Mouse (Mus musculus) embryonic fibroblast, embryonic 13.5 days (primary cell): ENCODE measurements around the gene Gm10770. TPM values are rescaled to one million over a fixed set of nuclear protein-coding genes. Genes with fewer than 3 reads are reported as not detected.
"Not testable (repeated sequence)": the region's sequence is repeated elsewhere in the genome, so short reads cannot be mapped to it uniquely, and the experiment has no call there.

Experiments used
- H3K27ac ChIP-seq: 2 replicates; pipeline ENCODE4 v1.5.1; 2012; ENCODE audit warnings: low read length, control low read depth, inconsistent platforms; ENCODE audit not compliant: insufficient read depth
- H3K4me1 ChIP-seq: 2 replicates; pipeline ENCODE4 v1.6.1; 2011; ENCODE audit warnings: low read length; ENCODE audit not compliant: control insufficient read depth, insufficient read depth
- H3K4me3 ChIP-seq: 2 replicates; pipeline ENCODE4 v1.5.1; 2011; ENCODE audit warnings: mild to moderate bottlenecking, control low read depth, low read length; ENCODE audit not compliant: insufficient read depth
- CTCF ChIP-seq: IDR thresholded peaks from 2 replicates; pipeline ENCODE4 v1.5.1; 2011; ENCODE audit warnings: mild to moderate bottlenecking, control low read depth, low read length, moderate library complexity, borderline replicate concordance; ENCODE audit not compliant: insufficient read depth
- POLR2A ChIP-seq: IDR thresholded peaks from 2 replicates; pipeline ENCODE4 v1.6.1; 2011; ENCODE audit warnings: low read depth, mild to moderate bottlenecking, control low read depth, low read length, moderate library complexity
- polyA plus RNA-seq: library from polyadenylated mRNA; stranded (reverse); fragments of >200 nt; gene quantifications from 2 replicates; pipeline ENCODE4 v1.2.4, GENCODE M21; 2011; ENCODE audit warnings: low read depth; ENCODE audit not compliant: missing spikeins, insufficient read length

The Gm10770 gene
- not detected in 2 replicates for polyA plus RNA-seq

- H3K4me3 ChIP-seq, H3K27ac ChIP-seq, H3K4me1 ChIP-seq: not testable (repeated sequence)
Measured at GRCm38 (mm10) chr2:150179579-150179978, at the start of gene Gm10770. Gene Gm10770, minus strand, starts transcription at chr2:150179679.

- not testable (repeated sequence) for H3K27ac ChIP-seq, H3K4me3 ChIP-seq, H3K4me1 ChIP-seq
Measured at GRCm38 (mm10) chr2:150223263-150223662, 43.8 kb upstream of the Gm10770 start.

GRCm38 (mm10) chr2:150218363-150218725, 38.9 kb upstream of the Gm10770 start:
- Histone ChIP-seq H3K27ac (0 out of 2 replicates have a peak overlapping the region, but pooled peaks have one; percentile 8), H3K4me3 (peak overlapping the region; percentile 56)
- not testable (repeated sequence) for H3K4me1 ChIP-seq

GRCm38 (mm10) chr2:150217600-150218362, 38.3 kb upstream of the Gm10770 start, which contains the start of gene Zfp937:
Gene Zfp937, plus strand, starts transcription at chr2:150218073.
- not testable (repeated sequence) for H3K4me1 ChIP-seq
- peak; percentile 65 for TF ChIP-seq POLR2A
- Histone ChIP-seq H3K27ac (0 out of 2 replicates have a peak within 1 kb of the TSS, but pooled peaks have one; percentile 8), H3K4me3 (peak within 1 kb of the TSS; percentile 56)

- not testable (repeated sequence) for H3K4me3 ChIP-seq, H3K4me1 ChIP-seq, H3K27ac ChIP-seq
Measured at GRCm38 (mm10) chr2:150181570-150181999, 2.1 kb upstream of the Gm10770 start, which contains the start of gene Gm14139. Gene Gm14139, plus strand, starts transcription at chr2:150181755.

GRCm38 (mm10) chr2:150181046-150181445, 1.6 kb upstream of the Gm10770 start:
- H3K4me1 ChIP-seq, H3K27ac ChIP-seq, H3K4me3 ChIP-seq: not testable (repeated sequence)

- no peaks in the 10 kb centered on the region for H3K4me1 ChIP-seq
- H3K4me3 ChIP-seq: no peak overlapping the region
- no peak overlapping the region for H3K27ac ChIP-seq
- no peak for TF ChIP-seq POLR2A
- no peak for TF ChIP-seq CTCF
Measured at GRCm38 (mm10) chr2:150173833-150174232, 5.6 kb downstream of the Gm10770 start.

- TF ChIP-seq CTCF (no peak), POLR2A (no peak)
- Histone ChIP-seq H3K4me1 (no peaks in the 10 kb centered on the region), H3K27ac (no peak overlapping the region), H3K4me3 (no peak overlapping the region)
Measured at GRCm38 (mm10) chr2:150166703-150167102, 12.8 kb downstream of the Gm10770 start.

GRCm38 (mm10) chr2:150136435-150136897, 43.0 kb downstream of the Gm10770 start, which contains the start of gene Zfp120:
Gene Zfp120, minus strand, starts transcription at chr2:150136708.
- Histone ChIP-seq H3K4me1 (no peaks in the 10 kb centered on the region), H3K27ac (no peak within 1 kb of the TSS), H3K4me3 (peak within 1 kb of the TSS; percentile 72)
- peak; percentile 51; the same call in 1 of the 2 replicates for TF ChIP-seq POLR2A
- no peak for TF ChIP-seq CTCF

- TF ChIP-seq POLR2A: no peak
- no peak for TF ChIP-seq CTCF
- H3K4me3 ChIP-seq: no peak overlapping the region
- no peak overlapping the region for H3K27ac ChIP-seq
- no peaks in the 10 kb centered on the region for H3K4me1 ChIP-seq
Measured at GRCm38 (mm10) chr2:150132773-150133172, 46.7 kb downstream of the Gm10770 start.

- not testable (repeated sequence) for H3K4me1 ChIP-seq, H3K27ac ChIP-seq, H3K4me3 ChIP-seq
Measured at GRCm38 (mm10) chr2:150132002-150132401, 47.5 kb downstream of the Gm10770 start.

Other genes with a start within 250 kb of the Gm10770 start
- gene Zfp120, start 43.0 kb downstream of the Gm10770 start, polyA plus RNA-seq: 8.5 and 9.3 TPM in 2 replicates
- gene Gm14139, start 2.1 kb upstream of the Gm10770 start, polyA plus RNA-seq: 0.38 TPM in 1 of 2 replicates, not detected in the other
- 5.9 and 9.6 TPM in 2 replicates for gene Zfp937, start 38.4 kb upstream of the Gm10770 start, polyA plus RNA-seq
- gene Gm21994, start 75.9 kb upstream of the Gm10770 start, polyA plus RNA-seq: 2.3 and 4.3 TPM in 2 replicates
- 0.30 TPM in 1 of 2 replicates, not detected in the other for gene Gm14124, start 77.8 kb upstream of the Gm10770 start, polyA plus RNA-seq
- gene Gm10130, start 144.0 kb upstream of the Gm10770 start, polyA plus RNA-seq: 2.8 TPM in 1 of 2 replicates, not detected in the other
- gene 3300002I08Rik, start 183.1 kb upstream of the Gm10770 start, polyA plus RNA-seq: 4.9 and 5.9 TPM in 2 replicates